Mouse (Mus musculus) stomach, embryonic 15.5 days (tissue): ENCODE measurements around the gene Cda. TPM values are rescaled to one million over a fixed set of nuclear protein-coding genes. Genes with fewer than 3 reads are reported as not detected.
"Not testable (repeated sequence)": the region's sequence is repeated elsewhere in the genome, so short reads cannot be mapped to it uniquely, and the experiment has no call there.

Source experiments
- ATAC-seq: fragments of 200-750 bp; cut with Nextera tagmentation; 2 replicates; pipeline ENCODE4 v1.8.0; 2017; ENCODE audit warnings: low read depth, moderate number of reproducible peaks, moderate TSS enrichment; ENCODE audit not compliant: insufficient read depth, low FRiP score
- H3K27ac ChIP-seq: fragments of 300-500 bp; sonication (generic); 2 replicates; pipeline ENCODE4 v1.5.1; 2015; ENCODE audit warnings: mild to moderate bottlenecking, inconsistent platforms
- H3K27me3 ChIP-seq: fragments of 300-500 bp; sonication (generic); replicated peaks from 2 replicates; pipeline ENCODE4 v1.6.1; 2015; ENCODE audit warnings: inconsistent platforms
- H3K36me3 ChIP-seq: fragments of 300-500 bp; sonication (generic); 2 replicates; pipeline ENCODE4 v1.6.1; 2015; ENCODE audit warnings: inconsistent platforms
- H3K4me1 ChIP-seq: fragments of 300-500 bp; sonication (generic); 2 replicates; pipeline ENCODE4 v1.6.1; 2015; ENCODE audit warnings: inconsistent platforms
- H3K4me2 ChIP-seq: fragments of 300-500 bp; sonication (generic); 2 replicates; pipeline ENCODE4 v1.6.1; 2015; ENCODE audit warnings: mild to moderate bottlenecking, inconsistent platforms
- H3K4me3 ChIP-seq: fragments of 300-500 bp; sonication (generic); replicated peaks from 2 replicates; pipeline ENCODE4 v1.5.1; 2015; ENCODE audit warnings: inconsistent platforms
- H3K9ac ChIP-seq: fragments of 300-500 bp; sonication (generic); 2 replicates; pipeline ENCODE4 v1.6.1; 2015; ENCODE audit warnings: inconsistent platforms
- H3K9me3 ChIP-seq: fragments of 300-500 bp; sonication (generic); 2 replicates; pipeline ENCODE4 v1.6.1; 2016; ENCODE audit warnings: inconsistent platforms
- WGBS: fragments of 180-500 bp; shearing (Covaris S2); methylation state at CpG from one replicate; pipeline ENCODE4 v1.1.7; 2015; 5-methylcytosine and 5-hydroxymethylcytosine counted together
- polyA plus RNA-seq: library from polyadenylated mRNA; unstranded; fragments of >200 nt; fragmentation: Nextera tagmentation; extraction: Ambion mirVana; gene quantifications from 2 replicates; pipeline ENCODE4 v1.2.1, GENCODE M21; 2015

Cda gene
- polyA plus RNA-seq, 1 experiment from 2014 or later, result 14.5 TPM

DNA sequence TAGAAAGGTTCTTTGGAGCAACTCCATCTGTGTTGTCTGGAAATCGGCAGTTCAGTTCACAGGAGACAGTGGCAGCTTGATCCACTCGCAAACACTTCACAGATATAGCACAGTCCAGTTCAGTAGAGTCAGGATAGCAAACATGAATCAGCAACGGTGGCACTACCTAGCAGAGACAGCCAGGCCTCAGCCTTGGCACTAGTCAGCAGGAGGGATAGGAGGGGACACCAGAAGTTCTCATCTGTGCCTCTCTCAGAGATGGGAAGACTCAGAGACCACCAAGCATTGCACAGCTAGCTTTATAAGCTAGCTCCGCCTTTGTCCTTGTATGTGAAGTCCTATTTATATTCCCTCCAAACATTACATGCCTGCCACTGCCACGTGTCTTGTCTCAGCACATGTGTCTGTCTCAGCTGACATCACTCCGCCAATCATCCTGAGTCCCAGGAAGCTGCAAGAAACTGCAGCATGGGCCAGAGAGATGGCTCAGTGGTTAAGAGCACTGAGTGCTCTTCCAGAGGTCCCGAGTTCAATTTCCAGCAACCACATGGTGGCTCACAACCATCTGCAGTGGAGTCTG lies 39.8 kb downstream of the Cda start:
- Histone ChIP-seq H3K4me1 (peaks cover 16% of the 10 kb centered on the region), H3K36me3 (no peaks in the 10 kb centered on the region), H3K27me3 (no peaks in the 10 kb centered on the region), H3K9me3 (no peaks in the 10 kb centered on the region), H3K27ac (0 out of 2 replicates have a peak overlapping the region, but pooled peaks have one; percentile 35), H3K9ac (no peak overlapping the region), H3K4me3 (peak overlapping the region; percentile 25), H3K4me2 (peak overlapping the region; percentile 36)
- no peak for ATAC-seq
- 66% methylated on average over 7 of the region's 7 CpGs for WGBS

DNA sequence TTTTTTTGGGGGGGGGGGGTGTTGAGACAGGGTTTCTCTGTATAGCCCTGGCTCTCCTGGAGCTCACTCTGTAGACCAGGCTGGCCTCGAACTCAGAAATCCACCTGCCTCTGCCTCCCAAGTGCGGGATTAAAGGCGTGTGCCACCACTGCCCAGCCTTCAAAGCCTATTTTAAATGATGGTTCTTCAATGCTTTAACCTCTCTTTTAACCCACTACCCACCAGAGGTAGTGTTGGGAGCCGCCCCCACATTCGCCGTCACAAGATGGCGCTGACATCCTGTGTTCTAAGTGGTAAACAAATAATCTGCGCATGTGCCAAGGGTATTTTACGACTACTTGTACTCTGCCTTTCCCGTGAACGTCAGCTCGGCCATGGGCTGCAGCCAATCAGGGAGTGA lies 40.6 kb downstream of the Cda start:
- not testable (repeated sequence) for H3K27me3 ChIP-seq, ATAC-seq, H3K27ac ChIP-seq, H3K36me3 ChIP-seq, H3K4me2 ChIP-seq, H3K9me3 ChIP-seq, H3K9ac ChIP-seq, H3K4me3 ChIP-seq
- 61% methylated on average over 9 of the region's 12 CpGs for WGBS
- H3K4me1 ChIP-seq, result peaks cover 16% of the 10 kb centered on the region

- 3% methylated on average over 29 of the region's 41 CpGs for whole genome bisulfite sequencing
Measured at GRCm38 (mm10) chr4:138326077-138326695, 41.6 kb downstream of the Cda start, which contains the start of gene Pink1. Pink1 (minus strand) TSS chr4:138326307.

DNA sequence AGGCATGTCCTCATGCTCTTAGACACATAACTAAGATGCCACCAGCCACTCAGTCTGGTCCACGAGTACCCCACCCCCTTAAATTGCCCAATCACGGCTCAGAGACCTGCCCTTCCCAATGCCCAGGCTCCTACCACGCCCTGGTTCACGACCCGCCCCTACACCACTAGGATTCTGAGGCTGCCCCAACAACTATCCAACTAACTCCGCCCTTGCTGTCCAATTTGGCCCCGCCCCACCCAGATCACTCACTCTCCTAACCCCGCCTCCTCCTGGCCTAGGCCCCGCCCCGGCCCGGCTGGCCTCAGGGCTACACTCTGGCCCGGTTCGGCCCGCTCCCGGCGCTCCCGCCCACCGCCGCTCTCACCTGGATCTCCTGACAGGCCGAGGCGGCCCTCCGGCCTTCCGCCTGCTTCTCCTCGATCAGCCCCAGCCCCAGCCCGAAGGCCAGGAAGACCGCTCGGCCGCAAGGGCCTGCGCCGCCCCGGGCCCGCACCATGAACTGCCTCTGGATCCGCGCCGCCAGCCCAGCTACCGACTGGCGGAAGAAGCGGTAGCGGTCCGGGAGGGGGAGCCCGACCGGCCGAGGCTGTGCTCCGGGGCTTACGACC lies 42.2 kb downstream of the Cda start:
- peak; percentile 91 for ATAC-seq
- under 1% methylated on average over 45 of the region's 45 CpGs for WGBS

More at GRCm38 (mm10) chr4:138326077-138326695, 41.6 kb downstream of the Cda start, which contains the start of gene Pink1:
- Histone ChIP-seq H3K27ac (peak within 1 kb of the TSS; percentile 98), H3K9me3 (no peaks in the 10 kb centered on the region), H3K4me3 (peak within 1 kb of the TSS; percentile 92), H3K4me1 (peaks cover 20% of the 10 kb centered on the region), H3K9ac (peak within 1 kb of the TSS; percentile 92), H3K36me3 (no peaks in the 10 kb centered on the region), H3K4me2 (peak within 1 kb of the TSS; percentile 69), H3K27me3 (no peaks in the 10 kb centered on the region)
- peak; percentile 64 for ATAC-seq

DNA sequence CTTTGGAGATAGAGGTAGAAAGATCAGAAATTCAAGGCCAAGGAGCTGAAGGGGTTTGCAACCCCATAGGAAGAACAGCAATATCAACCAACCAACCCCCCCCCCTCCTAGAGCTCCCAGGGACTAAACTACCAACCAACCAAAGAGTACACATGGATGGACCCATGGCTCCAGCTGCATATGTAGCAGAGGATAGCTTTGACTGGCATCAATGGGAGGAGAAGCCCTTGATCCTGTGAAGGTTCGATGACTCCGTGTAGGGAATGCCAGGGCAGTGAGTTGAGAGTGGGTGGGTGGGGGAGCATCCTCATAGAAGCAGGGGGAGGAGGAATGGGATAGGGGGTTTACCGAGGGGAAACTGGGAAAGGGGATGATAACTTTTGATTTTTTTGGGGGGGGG lies 43.3 kb downstream of the Cda start:
- ATAC-seq, result no peak
- Histone ChIP-seq H3K4me2 (no peak overlapping the region), H3K9me3 (no peaks in the 10 kb centered on the region), H3K4me3 (no peak overlapping the region), H3K4me1 (peaks cover 20% of the 10 kb centered on the region), H3K36me3 (no peaks in the 10 kb centered on the region), H3K27ac (peak overlapping the region; percentile 79; the same call in 1 of the 2 replicates), H3K27me3 (no peaks in the 10 kb centered on the region), H3K9ac (no peak overlapping the region)
- WGBS, result 89% methylated on average over 3 of the region's 3 CpGs

More for the DNA sequence above, 42.2 kb downstream of the Cda start:
- Histone ChIP-seq H3K27me3 (no peaks in the 10 kb centered on the region), H3K4me3 (peak overlapping the region; percentile 92), H3K4me1 (peaks cover 20% of the 10 kb centered on the region), H3K9me3 (no peaks in the 10 kb centered on the region), H3K27ac (peak overlapping the region; percentile 98), H3K4me2 (peak overlapping the region; percentile 69), H3K9ac (peak overlapping the region; percentile 92), H3K36me3 (no peaks in the 10 kb centered on the region)

DNA sequence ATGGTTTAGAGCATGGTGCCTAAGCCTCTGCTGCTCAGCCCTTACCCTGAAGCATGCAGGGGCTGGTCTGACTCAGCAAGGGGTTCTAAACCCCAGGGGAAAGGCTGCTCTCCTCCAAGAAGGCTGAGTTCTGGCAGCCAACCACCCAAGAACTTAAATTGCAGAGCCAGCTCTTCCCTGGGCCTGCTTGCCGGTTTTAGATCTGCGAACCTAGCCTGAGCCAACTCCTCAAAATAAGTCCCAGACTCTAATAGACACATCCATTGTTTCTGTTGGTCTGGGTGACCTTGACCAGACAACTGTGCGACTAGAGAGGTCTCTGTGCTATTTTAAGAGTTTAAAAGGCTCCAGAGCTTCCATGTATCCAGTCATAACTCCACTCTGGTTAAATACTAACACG lies 44.0 kb downstream of the Cda start:
- Histone ChIP-seq H3K4me3 (no peak overlapping the region), H3K4me1 (peaks cover 20% of the 10 kb centered on the region), H3K4me2 (no peak overlapping the region), H3K27ac (peak overlapping the region; percentile 79), H3K36me3 (no peaks in the 10 kb centered on the region), H3K27me3 (no peaks in the 10 kb centered on the region), H3K9me3 (no peaks in the 10 kb centered on the region), H3K9ac (no peak overlapping the region)
- WGBS, result 56% methylated on average over 4 of the region's 4 CpGs
- no peak for ATAC-seq

GRCm38 (mm10) chr4:138322692-138323091 lies 45.1 kb downstream of the Cda start:
- no peak overlapping the region for H3K4me2 ChIP-seq
- no peaks in the 10 kb centered on the region for H3K9me3 ChIP-seq
- no peak overlapping the region for H3K9ac ChIP-seq
- no peak for ATAC-seq
- H3K4me1 ChIP-seq, result peaks cover 20% of the 10 kb centered on the region
- H3K27ac ChIP-seq, result no peak overlapping the region
- no peaks in the 10 kb centered on the region for H3K36me3 ChIP-seq
- 63% methylated on average over 4 of the region's 4 CpGs for WGBS
- H3K4me3 ChIP-seq, result no peak overlapping the region
- no peaks in the 10 kb centered on the region for H3K27me3 ChIP-seq

DNA sequence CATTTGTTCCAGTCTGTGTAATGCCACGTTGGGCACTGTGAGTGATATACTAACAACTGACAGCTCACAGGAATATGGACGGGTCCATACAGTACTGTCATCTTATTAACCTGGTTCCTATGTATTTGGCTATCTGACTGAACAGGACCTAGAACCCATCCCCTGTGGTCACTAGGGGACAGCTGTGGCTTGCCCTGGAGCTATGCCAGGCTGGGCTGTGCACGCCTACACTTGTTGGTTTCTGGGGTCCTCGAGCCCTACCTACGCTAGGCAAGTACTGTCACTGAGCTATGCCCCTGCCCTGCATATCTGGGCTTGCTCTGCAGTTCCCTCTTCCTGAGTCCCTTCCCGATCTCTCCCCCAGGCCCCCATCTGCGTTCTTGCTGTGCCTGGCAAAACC lies 46.3 kb downstream of the Cda start:
- Histone ChIP-seq H3K9ac (no peak overlapping the region), H3K27me3 (no peaks in the 10 kb centered on the region), H3K4me1 (peaks cover 19% of the 10 kb centered on the region), H3K27ac (no peak overlapping the region), H3K4me2 (no peak overlapping the region), H3K9me3 (no peaks in the 10 kb centered on the region), H3K36me3 (no peaks in the 10 kb centered on the region), H3K4me3 (no peak overlapping the region)
- no peak for ATAC-seq
- 63% methylated on average over 7 of the region's 7 CpGs for WGBS

DNA sequence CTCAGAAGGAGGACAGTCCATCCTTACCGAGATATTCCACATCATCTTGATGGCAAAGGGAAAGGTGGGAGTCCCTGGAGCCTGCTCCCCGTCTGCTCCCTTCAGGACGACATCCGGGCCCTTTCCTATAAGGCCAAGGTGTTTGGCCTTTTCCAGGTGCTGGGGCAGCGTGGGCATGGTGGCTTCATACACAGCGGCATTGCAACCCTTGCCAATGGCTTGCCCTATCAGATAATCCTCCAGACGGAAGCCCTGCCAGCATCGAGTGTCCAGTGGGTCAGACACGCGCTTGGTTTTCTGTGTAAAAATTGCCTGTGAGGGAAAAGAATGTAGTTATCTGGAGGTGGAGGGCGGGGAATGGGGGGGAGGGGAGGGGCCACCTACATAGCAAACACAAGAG lies 47.1 kb downstream of the Cda start:
- 64% methylated on average over 11 of the region's 11 CpGs for WGBS
- Histone ChIP-seq H3K27me3 (no peaks in the 10 kb centered on the region), H3K27ac (no peak overlapping the region), H3K9me3 (no peaks in the 10 kb centered on the region), H3K4me3 (no peak overlapping the region), H3K36me3 (no peaks in the 10 kb centered on the region), H3K9ac (no peak overlapping the region), H3K4me2 (no peak overlapping the region), H3K4me1 (peaks cover 17% of the 10 kb centered on the region)
- no peak for ATAC-seq

- WGBS, result 35% methylated on average over 10 of the region's 10 CpGs
- Histone ChIP-seq H3K4me1 (peaks cover 17% of the 10 kb centered on the region), H3K9ac (no peak overlapping the region), H3K27me3 (no peaks in the 10 kb centered on the region), H3K36me3 (no peaks in the 10 kb centered on the region), H3K9me3 (no peaks in the 10 kb centered on the region), H3K4me2 (no peak overlapping the region), H3K4me3 (no peak overlapping the region), H3K27ac (no peak overlapping the region)
- peak; percentile 3; the same call in 1 of the 2 replicates for ATAC-seq
Measured at GRCm38 (mm10) chr4:138319508-138319907, 48.3 kb downstream of the Cda start.

DNA sequence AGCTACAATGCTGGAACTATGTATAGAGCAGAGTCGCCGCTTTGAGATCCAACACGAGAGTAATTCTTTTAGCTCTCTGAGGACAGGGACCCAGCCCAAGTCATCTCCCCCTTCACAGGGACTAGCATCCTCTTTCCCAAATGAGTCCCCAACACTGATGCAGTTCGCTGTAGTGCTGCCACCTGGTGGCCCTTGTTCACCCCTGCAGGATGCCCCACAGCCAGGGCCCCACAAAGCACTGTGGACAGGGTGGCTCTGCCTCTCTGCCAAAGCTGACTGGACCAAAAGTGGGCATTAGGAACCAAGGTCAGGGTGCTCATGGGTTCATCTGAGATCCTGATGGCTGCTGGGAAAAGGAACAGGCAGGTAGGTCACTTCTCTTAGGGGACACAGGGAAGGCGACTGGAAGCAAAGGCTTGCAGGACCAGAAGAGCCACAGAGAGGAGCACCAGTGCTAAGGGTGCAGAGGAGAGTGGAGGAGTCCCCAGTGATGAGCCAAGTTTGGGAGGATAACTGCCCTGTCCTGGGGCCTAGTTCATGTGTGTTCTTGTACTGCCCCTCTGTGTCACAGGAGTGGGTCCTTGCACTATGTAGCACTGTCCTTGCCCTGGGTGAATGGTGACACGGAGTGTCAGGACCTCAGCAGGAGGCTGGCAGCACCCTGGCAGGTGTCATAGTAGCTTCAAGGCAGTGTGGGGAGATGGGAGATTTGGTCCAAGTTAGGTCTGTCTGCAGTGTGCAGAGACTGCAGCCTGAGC lies 49.1 kb downstream of the Cda start:
- Histone ChIP-seq H3K36me3 (peaks cover 3% of the 10 kb centered on the region), H3K9me3 (no peaks in the 10 kb centered on the region), H3K9ac (no peak overlapping the region), H3K27ac (no peak overlapping the region), H3K4me2 (no peak overlapping the region), H3K4me3 (no peak overlapping the region), H3K4me1 (peaks cover 9% of the 10 kb centered on the region), H3K27me3 (no peaks in the 10 kb centered on the region)
- 51% methylated on average over 6 of the region's 6 CpGs for WGBS
- ATAC-seq, result no peak

DNA sequence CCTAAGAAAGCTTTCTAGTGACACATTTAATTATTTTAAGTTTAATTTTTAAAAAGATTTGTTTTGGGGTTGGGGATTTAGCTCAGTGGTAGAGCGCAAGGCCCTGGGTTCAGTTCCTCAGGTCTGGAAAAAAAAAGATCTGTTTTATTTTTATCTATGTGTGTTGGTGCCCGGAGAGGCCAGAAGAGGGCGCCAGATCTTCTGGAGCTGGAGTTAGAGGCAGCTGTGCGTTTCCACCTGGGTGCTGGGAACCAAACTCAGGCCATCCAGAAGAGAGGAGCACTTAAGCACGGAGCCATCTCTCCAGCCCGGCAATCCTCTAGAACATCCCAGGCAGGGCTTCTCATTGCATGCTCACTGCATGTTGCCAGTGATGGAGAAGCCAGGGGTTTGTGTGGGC lies 51.4 kb downstream of the Cda start:
- H3K4me1 ChIP-seq, result no peaks in the 10 kb centered on the region; the same call in 1 of the 2 replicates
- WGBS, result 87% methylated on average over 6 of the region's 6 CpGs
- no peak for ATAC-seq
- no peak overlapping the region for H3K4me2 ChIP-seq
- no peaks in the 10 kb centered on the region for H3K27me3 ChIP-seq
- H3K4me3 ChIP-seq, result no peak overlapping the region
- H3K9ac ChIP-seq, result no peak overlapping the region
- H3K27ac ChIP-seq, result no peak overlapping the region
- peaks cover 24% of the 10 kb centered on the region for H3K36me3 ChIP-seq
- H3K9me3 ChIP-seq, result no peaks in the 10 kb centered on the region
